Mouse (Mus musculus): ENCODE data around the gene Gk2.

DNA sequence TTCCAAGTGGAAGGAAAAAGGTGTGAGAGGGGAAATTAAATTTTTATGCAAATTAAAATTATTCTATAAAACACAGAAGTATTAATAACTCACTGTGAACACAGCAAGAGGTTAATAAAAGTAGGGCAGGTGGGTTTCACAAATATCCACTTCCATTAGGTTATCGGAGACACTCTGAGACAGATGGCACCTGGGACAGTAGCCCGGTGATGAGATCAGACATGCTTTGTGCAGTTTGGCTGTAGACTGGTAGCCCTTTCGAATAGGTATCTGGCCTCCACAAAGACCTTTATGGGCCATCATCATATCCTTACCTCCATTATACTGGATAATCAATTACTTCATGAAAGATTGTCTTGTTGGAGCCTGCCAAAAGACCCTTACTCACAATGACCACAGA lies 6.0 kb upstream of the Gk2 start:
- no peak for TF ChIP-seq GATA1 (IDR thresholded peaks at IDR 0.05; ENCODE audit: low read length)
- TF ChIP-seq TAL1 (IDR thresholded peaks at IDR 0.05; ENCODE audit: low read length): no peak

Measured in erythroblast, embryonic 14.5 days (primary cell).